Mouse (Mus musculus): ENCODE data around the gene Tmem138. TPM values are rescaled to one million over a fixed set of nuclear protein-coding genes. Genes with fewer than 3 reads are reported as not detected.
"Not testable (repeated sequence)": the region's sequence is repeated elsewhere in the genome, so short reads cannot be mapped to it uniquely, and the experiment has no call there.

The Tmem138 gene
- total and polyA plus RNA-seq, 3 experiments: 11.9 to 25.2 TPM; not detected in 1

- peak; percentile 59; the same call in 1 of the 2 replicates for TF ChIP-seq ZNF384 (IDR thresholded peaks at IDR 0.05; ENCODE audit: low read depth, low read length)
- no peak for TF ChIP-seq ETS1 (IDR thresholded peaks at IDR 0.05; ENCODE audit: low read depth, low read length)
- TF ChIP-seq TAL1 (IDR thresholded peaks at IDR 0.05; ENCODE audit: low read length): no peak
- no peak for TF ChIP-seq POLR2A (IDR thresholded peaks at IDR 0.05; ENCODE audit: control insufficient read depth in 1 of 2, insufficient read depth in 1 of 2, low read depth in 1 of 2, low read length in 2 of 2, poor library complexity in 1 of 2)
- peak; percentile 57 for TF ChIP-seq RAD21 (IDR thresholded peaks at IDR 0.05; ENCODE audit: low read depth, low read length)
- no peak for TF ChIP-seq NELFE (IDR thresholded peaks at IDR 0.05; ENCODE audit: low read depth, low read length)
- no peak for TF ChIP-seq CHD1 (IDR thresholded peaks at IDR 0.05; ENCODE audit: low read depth, low read length)
- TF ChIP-seq MEF2A (IDR thresholded peaks at IDR 0.05; ENCODE audit: extremely low read depth, insufficient replicate concordance, low read depth, low read length, poor library complexity, severe bottlenecking): no peak
- TF ChIP-seq BHLHE40 (IDR thresholded peaks at IDR 0.05; ENCODE audit: borderline replicate concordance, low read depth, low read length): no peak
- peak; percentile 38; the same call in 1 of the 2 replicates for TF ChIP-seq ZC3H11A (IDR thresholded peaks at IDR 0.05; ENCODE audit: low read depth, low read length)
- TF ChIP-seq TCF12 (IDR thresholded peaks at IDR 0.05; ENCODE audit: low read depth, low read length): no peak
- no peak for TF ChIP-seq MAZ (IDR thresholded peaks at IDR 0.05; ENCODE audit: low read depth, low read length)
- TF ChIP-seq SMC3 (IDR thresholded peaks at IDR 0.05; ENCODE audit: low read depth, low read length): peak; percentile 41
- no peak for TF ChIP-seq JUND (IDR thresholded peaks at IDR 0.05; ENCODE audit: low read depth, low read length)
- no peak for TF ChIP-seq TBP (IDR thresholded peaks at IDR 0.05; ENCODE audit: low read depth, low read length)
Measured at GRCm38 (mm10) chr19:10560108-10560507, 17.1 kb downstream of the Tmem138 start (continued).

GRCm38 (mm10) chr19:10557837-10558375 lies 19.3 kb downstream of the Tmem138 start:
- H3K27me3 ChIP-seq (ENCODE audit: control insufficient read depth in 1 of 2, insufficient read depth in 2 of 2, low read length in 2 of 2); H3K79me2 ChIP-seq (ENCODE audit: control insufficient read depth, insufficient read depth, low read length, poor library complexity); H3K27ac ChIP-seq (ENCODE audit: control insufficient read depth, low read depth, low read length); H3K4me3 ChIP-seq (ENCODE audit: control insufficient read depth in 1 of 2, insufficient read depth in 1 of 2, low read depth in 2 of 2, low read length in 2 of 2); H3K9me3 ChIP-seq (replicated peaks; ENCODE audit: insufficient read depth, low read length); H3K9ac ChIP-seq (ENCODE audit: control insufficient read depth, low read depth, low read length, poor library complexity, severe bottlenecking): not testable (repeated sequence)
- TF ChIP-seq RAD21 (IDR thresholded peaks at IDR 0.05; ENCODE audit: low read depth, low read length): peak; percentile 12
- 0 out of 2 replicates have a peak, but pooled peaks have one; percentile 21 for TF ChIP-seq SMC3 (IDR thresholded peaks at IDR 0.05; ENCODE audit: low read depth, low read length)
- TF ChIP-seq CTCF (IDR thresholded peaks at IDR 0.05 in 2 of 3, conservative IDR thresholded peaks at IDR 0.05 in 1 of 3; ENCODE audit: control insufficient read depth in 1 of 3, insufficient read depth in 1 of 3, low read depth in 2 of 3, low read length in 3 of 3, poor library complexity in 1 of 3, severe bottlenecking in 1 of 3): peak in 2 of 3 experiments; percentile 19 to 31; a peak in 2 of 6 replicates
- Histone ChIP-seq H3K36me3 (ENCODE audit: control insufficient read depth in 1 of 2, insufficient read depth in 2 of 2, low read length in 2 of 2) (peaks cover 0 to 14% of the 10 kb centered on the region in 2 experiments; a peak in 2 of 4 replicates), H3K4me1 (ENCODE audit: control insufficient read depth in 1 of 2, insufficient read depth in 2 of 2, low read length in 2 of 2) (peaks cover 0 to 17% of the 10 kb centered on the region in 2 experiments; a peak in 2 of 4 replicates)
- peak; percentile 58 for DNase-seq (ENCODE audit: low read depth, low spot score)

GRCm38 (mm10) chr19:10557430-10557829 lies 19.7 kb downstream of the Tmem138 start:
- H3K4me1 ChIP-seq (ENCODE audit: control insufficient read depth in 1 of 2, insufficient read depth in 2 of 2, low read length in 2 of 2): peaks cover 0 to 17% of the 10 kb centered on the region in 2 experiments; a peak in 2 of 4 replicates
- peaks cover 0 to 14% of the 10 kb centered on the region in 2 experiments; a peak in 2 of 4 replicates for H3K36me3 ChIP-seq (ENCODE audit: control insufficient read depth in 1 of 2, insufficient read depth in 2 of 2, low read length in 2 of 2)
- peaks cover 2% of the 10 kb centered on the region; the same call in 1 of the 2 replicates for H3K79me2 ChIP-seq (ENCODE audit: control insufficient read depth, insufficient read depth, low read length, poor library complexity)
- H3K4me3 ChIP-seq (ENCODE audit: control insufficient read depth in 1 of 2, insufficient read depth in 1 of 2, low read depth in 2 of 2, low read length in 2 of 2): no peak overlapping the region
- no peak for DNase-seq (ENCODE audit: low read depth, low spot score)
- no peaks in the 10 kb centered on the region for H3K27me3 ChIP-seq (ENCODE audit: control insufficient read depth in 1 of 2, insufficient read depth in 2 of 2, low read length in 2 of 2)
- no peaks in the 10 kb centered on the region for H3K9me3 ChIP-seq (replicated peaks; ENCODE audit: insufficient read depth, low read length)
- H3K27ac ChIP-seq (ENCODE audit: control insufficient read depth, low read depth, low read length): no peak overlapping the region
- TF ChIP-seq MYC (IDR thresholded peaks at IDR 0.05; ENCODE audit: low read depth, low read length) (no peak), KAT2A (conservative IDR thresholded peaks at IDR 0.05; ENCODE audit: low read depth, low read length) (no peak), MEF2A (IDR thresholded peaks at IDR 0.05; ENCODE audit: extremely low read depth, insufficient replicate concordance, low read depth, low read length, poor library complexity, severe bottlenecking) (no peak), ZNF384 (IDR thresholded peaks at IDR 0.05; ENCODE audit: low read depth, low read length) (0 out of 2 replicates have a peak, but pooled peaks have one; percentile 15), MYB (IDR thresholded peaks at IDR 0.05; ENCODE audit: low read depth, low read length) (no peak), E2F4 (IDR thresholded peaks at IDR 0.05; ENCODE audit: borderline replicate concordance, low read depth, low read length) (no peak), RCOR1 (IDR thresholded peaks at IDR 0.05; ENCODE audit: low read depth, low read length) (no peak), RAD21 (IDR thresholded peaks at IDR 0.05; ENCODE audit: low read depth, low read length) (no peak), SIN3A (IDR thresholded peaks at IDR 0.05; ENCODE audit: low read length) (0 out of 2 replicates have a peak, but pooled peaks have one; percentile 20)
- H3K9ac ChIP-seq (ENCODE audit: control insufficient read depth, low read depth, low read length, poor library complexity, severe bottlenecking): no peak overlapping the region
